ENCODE assay signal across 25 mouse cellular contexts in the genomic region with DNA sequence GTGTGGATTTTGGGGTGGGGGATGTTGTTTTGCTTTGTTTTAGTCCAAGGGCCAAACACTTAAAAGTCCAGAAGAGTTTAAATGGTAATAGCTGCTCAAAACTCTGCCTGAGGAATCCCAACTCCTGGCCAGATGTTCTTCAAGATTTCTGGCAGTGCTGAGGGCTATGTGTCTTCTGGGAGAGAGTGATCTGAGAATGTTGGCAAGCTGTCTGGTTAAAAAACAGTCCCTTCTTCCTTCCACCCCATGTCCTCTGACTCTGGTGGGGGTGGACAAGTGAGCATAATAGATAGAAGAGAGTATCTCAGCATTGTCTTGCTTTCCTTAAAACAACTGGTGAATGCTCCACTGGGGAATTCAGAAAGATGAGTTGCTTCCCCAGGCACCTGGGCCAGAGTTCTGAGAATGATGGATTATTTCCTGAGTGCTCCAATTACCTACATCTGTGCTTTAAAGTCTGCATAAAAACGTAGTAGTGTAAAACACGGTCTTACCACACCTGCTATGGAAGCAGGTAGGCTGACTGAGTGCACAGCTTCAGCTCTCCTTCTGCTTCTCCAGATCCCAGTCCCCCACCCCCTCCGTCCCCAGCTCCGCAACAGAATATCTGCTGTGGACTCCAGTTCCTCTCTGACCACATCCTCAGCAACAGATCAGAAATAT. TPM values are rescaled to one million over a fixed set of nuclear protein-coding genes. Genes with fewer than 3 reads are reported as not detected.
"Had no signal": no experiment of that assay in that cellular context is flagged by ENCODE, and none has a peak within 500 bp of the region (broad histone marks: within the 10 kb centered on the region; RNA-seq: fewer than 3 reads in every experiment).

No protein-coding gene starts in this region.

- H3K9me3 ChIP-seq: liver, embryonic 15.5 days; midbrain, embryonic 15.5 days; neural tube, embryonic 12.5 days; stomach, embryonic 15.5 days had no signal

- H3K9ac ChIP-seq: liver, embryonic 15.5 days; midbrain, embryonic 15.5 days; neural tube, embryonic 12.5 days; stomach, embryonic 15.5 days had no signal

- H3K27me3 ChIP-seq: liver, embryonic 15.5 days; midbrain, embryonic 15.5 days; neural tube, embryonic 12.5 days; stomach, embryonic 15.5 days had no signal

- H3K4me2 ChIP-seq: liver, embryonic 11.5 days; liver, embryonic 15.5 days; midbrain, embryonic 11.5 days; midbrain, embryonic 15.5 days; neural tube, embryonic 12.5 days; stomach, embryonic 15.5 days had no signal

- DNase-seq: kidney, adult 18-20 months; kidney, postnatal 10 days; kidney, postnatal 4 days; lung, adult 2 months; lung, postnatal 36 days; right cerebral cortex, postnatal 4 days; thymus, adult 2 months; thymus, postnatal 25 days had no signal

- ATAC-seq: lung, postnatal 0 days; midbrain, embryonic 15.5 days had no signal

- H3K4me3 ChIP-seq: layer of hippocampus, adult 2 months; left cerebral cortex, adult 2 months; liver, embryonic 15.5 days; midbrain, embryonic 15.5 days; neural tube, embryonic 12.5 days; stomach, embryonic 15.5 days had no signal

- H3K27ac ChIP-seq: layer of hippocampus, adult 2 months; left cerebral cortex, adult 2 months; liver, embryonic 15.5 days; midbrain, embryonic 15.5 days; neural tube, embryonic 12.5 days; stomach, embryonic 15.5 days had no signal

- H3K36me3 ChIP-seq: liver, embryonic 15.5 days; midbrain, embryonic 15.5 days; neural tube, embryonic 12.5 days; stomach, embryonic 15.5 days had no signal

- H3K4me1 ChIP-seq: liver, embryonic 15.5 days; midbrain, embryonic 15.5 days; neural tube, embryonic 12.5 days; stomach, embryonic 15.5 days had no signal

RNA-seq across cellular contexts. Expression of a gene that starts 54.4 kb away (rescaled TPM):
- total RNA-seq: layer of hippocampus, adult 2 months; layer of hippocampus, postnatal 14 days; left cerebral cortex, adult 2 months; left cerebral cortex, postnatal 14 days; megakaryocyte progenitor cell, adult 5-6 weeks; neutrophil, adult 5-6 weeks had no signal
- polyA plus RNA-seq: kidney, embryonic 14.5 days; limb, embryonic 11.5 days; liver, embryonic 11.5 days; liver, embryonic 15.5 days; lung, adult 2 months; lung, postnatal 0 days; midbrain, embryonic 11.5 days; midbrain, embryonic 15.5 days; neural tube, embryonic 12.5 days; spleen, adult 2 months; stomach, embryonic 15.5 days; urinary bladder, adult 2 months had no signal
